Mouse (Mus musculus): ENCODE data around the gene Cuta. TPM values are rescaled to one million over a fixed set of nuclear protein-coding genes. Genes with fewer than 3 reads are reported as not detected.
"Not testable (repeated sequence)": the region's sequence is repeated elsewhere in the genome, so short reads cannot be mapped to it uniquely, and the experiment has no call there.

Gene Cuta
- polyA plus RNA-seq, 1 experiment from 2014 or later: 155 TPM

- H3K36me3 ChIP-seq: peaks cover 34% of the 10 kb centered on the region
- no peak overlapping the region for H3K4me3 ChIP-seq
- WGBS: 83% methylated on average over 12 of the region's 12 CpGs
- H3K9me3 ChIP-seq (replicated peaks): no peaks in the 10 kb centered on the region
- no peaks in the 10 kb centered on the region for H3K27me3 ChIP-seq (replicated peaks)
- no peak overlapping the region for H3K4me2 ChIP-seq
- H3K9ac ChIP-seq: no peak overlapping the region
- no peak overlapping the region for H3K27ac ChIP-seq (ENCODE audit: poor library complexity, severe bottlenecking)
- ATAC-seq (ENCODE audit: insufficient number of reproducible peaks, low FRiP score): no peak
- peaks cover 46% of the 10 kb centered on the region for H3K4me1 ChIP-seq (replicated peaks)
Observed at GRCm38 (mm10) chr17:26936453-26936852, 2.9 kb downstream of the Cuta start.

DNA sequence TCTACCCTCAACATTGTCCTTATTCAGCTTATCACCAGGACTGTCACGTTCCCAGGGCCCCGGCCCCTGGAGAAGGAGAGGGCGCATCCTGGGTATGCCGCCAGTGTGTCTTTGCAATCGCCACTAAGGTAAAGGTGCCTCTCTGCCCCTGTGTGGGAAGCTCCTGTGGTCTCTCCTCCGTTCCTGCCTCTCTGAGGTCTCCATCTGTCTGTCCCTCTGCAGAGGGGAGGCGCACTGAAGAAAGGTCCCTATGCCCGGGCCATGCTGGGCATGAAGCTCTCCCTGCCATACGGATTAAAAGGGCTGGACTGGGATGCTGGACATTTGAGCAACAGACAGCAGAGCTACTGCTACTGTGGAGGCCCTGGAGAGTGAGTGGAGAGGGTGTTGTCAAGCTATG, 4.3 kb downstream of the Cuta start:
- Histone ChIP-seq H3K4me2 (no peak overlapping the region), H3K4me1 (replicated peaks) (peaks cover 33% of the 10 kb centered on the region)

GRCm38 (mm10) chr17:26933885-26934827, 5.2 kb downstream of the Cuta start:
- Histone ChIP-seq H3K9me3 (replicated peaks) (no peaks in the 10 kb centered on the region), H3K4me3 (peak overlapping the region; percentile 76), H3K27me3 (replicated peaks) (no peaks in the 10 kb centered on the region), H3K27ac (ENCODE audit: poor library complexity, severe bottlenecking) (no peak overlapping the region), H3K36me3 (peaks cover 51% of the 10 kb centered on the region), H3K4me1 (replicated peaks) (peaks cover 31% of the 10 kb centered on the region), H3K4me2 (peak overlapping the region; percentile 94), H3K9ac (peak overlapping the region; percentile 85)
- WGBS: 79% methylated on average over 16 of the region's 16 CpGs
- ATAC-seq (ENCODE audit: insufficient number of reproducible peaks, low FRiP score): no peak

More for the DNA sequence above, 4.3 kb downstream of the Cuta start:
- no peak overlapping the region for H3K9ac ChIP-seq
- peaks cover 43% of the 10 kb centered on the region for H3K36me3 ChIP-seq
- ATAC-seq (ENCODE audit: insufficient number of reproducible peaks, low FRiP score): no peak
- H3K27ac ChIP-seq (ENCODE audit: poor library complexity, severe bottlenecking): no peak overlapping the region
- 87% methylated on average over 9 of the region's 9 CpGs for WGBS
- H3K27me3 ChIP-seq (replicated peaks): no peaks in the 10 kb centered on the region
- no peaks in the 10 kb centered on the region for H3K9me3 ChIP-seq (replicated peaks)
- H3K4me3 ChIP-seq: no peak overlapping the region

DNA sequence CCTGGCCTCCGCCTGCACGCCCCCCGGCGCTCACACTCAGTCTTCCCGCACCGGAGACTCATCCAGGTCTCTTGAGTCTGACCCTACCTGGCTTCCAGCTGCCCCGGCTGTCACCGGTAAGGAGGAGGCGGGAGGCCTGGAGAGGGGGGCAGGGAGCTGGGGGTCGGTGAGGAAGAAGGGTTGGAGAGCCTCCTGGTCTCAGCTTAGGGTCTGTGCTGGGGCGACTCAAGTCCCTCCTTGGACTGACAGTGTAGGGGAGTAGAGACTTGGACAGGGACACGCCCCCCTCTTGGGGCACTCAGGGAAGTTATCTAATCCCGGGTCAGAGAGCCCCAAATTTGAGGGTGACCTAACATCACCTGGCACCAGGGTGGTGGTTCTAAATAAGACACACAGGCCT, 6.0 kb downstream of the Cuta start:
- ATAC-seq (ENCODE audit: insufficient number of reproducible peaks, low FRiP score): peak; percentile 40; the same call in 1 of the 2 replicates
- WGBS: 5% methylated on average over 13 of the region's 13 CpGs
- no peaks in the 10 kb centered on the region for H3K27me3 ChIP-seq (replicated peaks)
- peaks cover 26% of the 10 kb centered on the region for H3K4me1 ChIP-seq (replicated peaks)
- H3K9me3 ChIP-seq (replicated peaks): no peaks in the 10 kb centered on the region
- H3K9ac ChIP-seq: peak overlapping the region; percentile 85
- peak overlapping the region; percentile 81 for H3K27ac ChIP-seq (ENCODE audit: poor library complexity, severe bottlenecking)
- peak overlapping the region; percentile 76 for H3K4me3 ChIP-seq
- peak overlapping the region; percentile 94 for H3K4me2 ChIP-seq
- peaks cover 58% of the 10 kb centered on the region for H3K36me3 ChIP-seq

GRCm38 (mm10) chr17:26932839-26933398, 6.5 kb downstream of the Cuta start, which contains the start of gene Phf1:
TSS of gene Phf1 (plus strand) at chr17:26933052.
- H3K27me3 ChIP-seq (replicated peaks): no peaks in the 10 kb centered on the region
- peaks cover 21% of the 10 kb centered on the region for H3K4me1 ChIP-seq (replicated peaks)
- H3K36me3 ChIP-seq: peaks cover 62% of the 10 kb centered on the region
- ATAC-seq (ENCODE audit: insufficient number of reproducible peaks, low FRiP score): peak; percentile 93
- under 1% methylated on average over 43 of the region's 43 CpGs for WGBS
- H3K4me3 ChIP-seq: peak within 1 kb of the TSS; percentile 76
- H3K4me2 ChIP-seq: peak within 1 kb of the TSS; percentile 94
- H3K27ac ChIP-seq (ENCODE audit: poor library complexity, severe bottlenecking): peak within 1 kb of the TSS; percentile 81
- no peaks in the 10 kb centered on the region for H3K9me3 ChIP-seq (replicated peaks)
- peak within 1 kb of the TSS; percentile 85 for H3K9ac ChIP-seq

DNA sequence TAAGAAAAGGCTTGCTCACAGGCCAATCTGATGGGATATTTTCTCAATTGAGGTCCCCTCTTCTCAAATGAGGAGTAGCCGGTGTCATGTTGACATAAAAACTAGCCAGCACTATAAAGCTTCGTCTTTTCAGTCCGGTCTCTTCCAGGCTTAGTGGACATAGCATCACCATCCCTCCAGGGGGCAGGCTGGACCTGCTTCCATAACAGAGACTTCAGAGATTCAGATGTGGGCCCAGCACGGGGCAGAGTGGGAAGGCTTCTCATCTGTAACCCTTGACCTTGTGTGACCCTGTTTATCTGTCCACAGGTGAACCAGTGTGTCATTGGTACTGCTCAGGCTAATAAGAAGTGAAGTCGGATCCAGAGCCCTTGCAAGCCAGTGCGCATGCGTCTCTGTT, 7.6 kb downstream of the Cuta start:
- 68% methylated on average over 7 of the region's 7 CpGs for WGBS
- not testable (repeated sequence) for H3K4me3 ChIP-seq; H3K27me3 ChIP-seq (replicated peaks); ATAC-seq (ENCODE audit: insufficient number of reproducible peaks, low FRiP score); H3K4me2 ChIP-seq; H3K27ac ChIP-seq (ENCODE audit: poor library complexity, severe bottlenecking); H3K9ac ChIP-seq; H3K9me3 ChIP-seq (replicated peaks)
- Histone ChIP-seq H3K36me3 (peaks cover 63% of the 10 kb centered on the region), H3K4me1 (replicated peaks) (peaks cover 13% of the 10 kb centered on the region)

GRCm38 (mm10) chr17:26925414-26925813, 14.0 kb downstream of the Cuta start:
- H3K4me1 ChIP-seq (replicated peaks); H3K9ac ChIP-seq; H3K27ac ChIP-seq (ENCODE audit: poor library complexity, severe bottlenecking); H3K9me3 ChIP-seq (replicated peaks); ATAC-seq (ENCODE audit: insufficient number of reproducible peaks, low FRiP score); H3K27me3 ChIP-seq (replicated peaks); H3K4me3 ChIP-seq; H3K4me2 ChIP-seq: not testable (repeated sequence)
- 96% methylated on average over 9 of the region's 9 CpGs for WGBS
- H3K36me3 ChIP-seq: peaks cover 76% of the 10 kb centered on the region

GRCm38 (mm10) chr17:26922368-26922767, 17.0 kb downstream of the Cuta start:
- not testable (repeated sequence) for H3K4me3 ChIP-seq; H3K4me2 ChIP-seq; H3K27me3 ChIP-seq (replicated peaks); ATAC-seq (ENCODE audit: insufficient number of reproducible peaks, low FRiP score); H3K27ac ChIP-seq (ENCODE audit: poor library complexity, severe bottlenecking); H3K9me3 ChIP-seq (replicated peaks); H3K9ac ChIP-seq
- WGBS: 86% methylated on average over 6 of the region's 6 CpGs
- peaks cover 49% of the 10 kb centered on the region for H3K36me3 ChIP-seq
- peaks cover 14% of the 10 kb centered on the region; the same call in 1 of the 2 replicates for H3K4me1 ChIP-seq (replicated peaks)

DNA sequence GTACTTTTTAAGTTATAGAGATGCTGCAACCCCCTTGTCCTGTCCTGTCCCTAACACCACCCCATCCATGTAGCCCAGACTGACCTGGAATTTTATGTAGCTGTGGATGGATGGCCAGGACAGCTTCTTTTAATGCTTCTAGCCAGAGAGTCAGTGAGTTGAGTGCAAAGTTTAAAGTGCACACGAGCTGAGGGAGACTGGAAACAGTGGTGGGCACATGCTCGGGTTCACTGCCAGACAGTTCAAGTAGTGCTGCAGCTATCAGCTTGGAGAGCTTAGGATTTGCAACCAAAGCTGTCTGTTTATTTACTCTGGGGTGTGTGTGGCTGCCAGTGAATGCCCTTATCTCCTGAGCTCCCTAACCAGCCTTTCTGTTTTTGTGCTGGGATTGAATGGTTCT, 19.9 kb downstream of the Cuta start:
- not testable (repeated sequence) for H3K27ac ChIP-seq (ENCODE audit: poor library complexity, severe bottlenecking); H3K9me3 ChIP-seq (replicated peaks); H3K4me2 ChIP-seq; H3K4me3 ChIP-seq; ATAC-seq (ENCODE audit: insufficient number of reproducible peaks, low FRiP score); H3K27me3 ChIP-seq (replicated peaks); H3K9ac ChIP-seq
- 40% methylated on average over 2 of the region's 2 CpGs for WGBS
- H3K36me3 ChIP-seq: peaks cover 24% of the 10 kb centered on the region
- H3K4me1 ChIP-seq (replicated peaks): peaks cover 14% of the 10 kb centered on the region; the same call in 1 of the 2 replicates

- peaks cover 15% of the 10 kb centered on the region for H3K36me3 ChIP-seq
- no peaks in the 10 kb centered on the region for H3K27me3 ChIP-seq (replicated peaks)
- no peaks in the 10 kb centered on the region for H3K9me3 ChIP-seq (replicated peaks)
- no peak overlapping the region for H3K27ac ChIP-seq (ENCODE audit: poor library complexity, severe bottlenecking)
- peaks cover 14% of the 10 kb centered on the region; the same call in 1 of the 2 replicates for H3K4me1 ChIP-seq (replicated peaks)
- peak overlapping the region; percentile 81 for H3K9ac ChIP-seq
- H3K4me2 ChIP-seq: peak overlapping the region; percentile 73
- 75% methylated on average over 2 of the region's 2 CpGs for WGBS
- ATAC-seq (ENCODE audit: insufficient number of reproducible peaks, low FRiP score): no peak
- peak overlapping the region; percentile 76 for H3K4me3 ChIP-seq
Observed at GRCm38 (mm10) chr17:26918343-26918742, 21.0 kb downstream of the Cuta start.

DNA sequence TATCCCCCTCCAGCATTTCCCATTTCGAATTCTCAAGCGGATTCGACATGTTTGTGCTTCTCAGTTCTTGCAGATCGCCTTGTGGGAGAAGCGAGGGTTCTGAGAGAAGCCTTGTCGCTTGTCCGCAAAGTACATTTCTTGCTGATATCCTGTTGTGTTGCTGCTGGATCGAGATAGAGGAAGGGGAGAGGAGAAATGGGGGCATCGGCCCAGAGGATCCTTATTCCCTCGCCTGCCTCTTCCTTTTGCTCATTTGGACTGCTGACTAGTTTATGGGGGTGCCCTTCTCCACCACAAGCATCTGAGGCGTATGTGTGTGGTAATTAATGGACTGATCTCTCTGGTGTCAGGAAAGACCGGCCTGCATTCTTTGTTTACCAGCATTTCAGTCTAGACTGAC, 21.8 kb downstream of the Cuta start:
- H3K27ac ChIP-seq (ENCODE audit: poor library complexity, severe bottlenecking): peak overlapping the region; percentile 81
- 2% methylated on average over 12 of the region's 12 CpGs for whole genome bisulfite sequencing

More for the DNA sequence above, 21.8 kb downstream of the Cuta start:
- H3K9me3 ChIP-seq (replicated peaks); ATAC-seq (ENCODE audit: insufficient number of reproducible peaks, low FRiP score); H3K27me3 ChIP-seq (replicated peaks): not testable (repeated sequence)
- peaks cover 11% of the 10 kb centered on the region for H3K36me3 ChIP-seq
- H3K4me3 ChIP-seq: peak overlapping the region; percentile 76
- peak overlapping the region; percentile 81 for H3K9ac ChIP-seq
- H3K4me1 ChIP-seq (replicated peaks): peaks cover 14% of the 10 kb centered on the region; the same call in 1 of the 2 replicates
- H3K4me2 ChIP-seq: peak overlapping the region; percentile 73

Data from heart, embryonic 12.5 days (tissue).